Mouse (Mus musculus): ENCODE measurements around the gene Fam221b.

Fam221b gene

GRCm38 (mm10) chr4:43657146-43657545, 11.8 kb downstream of the Fam221b start:
- DNase-seq (ENCODE audit: low spot score), result no peak

- peak; percentile 92 for DNase-seq (ENCODE audit: low spot score)
These were observed 12.4 kb downstream of the Fam221b start, which contains the start of gene Hint2 for GRCm38 (mm10) chr4:43656339-43657109. Gene Hint2, minus strand, starts transcription at chr4:43656466.

GRCm38 (mm10) chr4:43655656-43656338, 13.1 kb downstream of the Fam221b start:
- DNase-seq (ENCODE audit: low spot score), result no peak

- peak; percentile 57 for DNase-seq (ENCODE audit: low spot score)
These were observed 15.6 kb downstream of the Fam221b start, which contains the start of gene Spag8 for GRCm38 (mm10) chr4:43653161-43654015. Gene Spag8, minus strand, starts transcription at chr4:43653594.

- no peak for DNase-seq (ENCODE audit: low spot score)
These were observed 16.2 kb downstream of the Fam221b start for GRCm38 (mm10) chr4:43652726-43653125.

- no peak for DNase-seq (ENCODE audit: low spot score)
These were observed 19.2 kb downstream of the Fam221b start for GRCm38 (mm10) chr4:43649783-43650182.

- DNase-seq (ENCODE audit: low spot score), result no peak
These were observed 28.5 kb downstream of the Fam221b start for GRCm38 (mm10) chr4:43640491-43640890.

- DNase-seq (ENCODE audit: low spot score), result no peak
These were observed 28.9 kb downstream of the Fam221b start for GRCm38 (mm10) chr4:43640076-43640475.

GRCm38 (mm10) chr4:43636751-43637150, 32.2 kb downstream of the Fam221b start:
- DNase-seq (ENCODE audit: low spot score), result no peak

- no peak for DNase-seq (ENCODE audit: low spot score)
These were observed 34.1 kb downstream of the Fam221b start for GRCm38 (mm10) chr4:43634621-43635374.

GRCm38 (mm10) chr4:43633736-43634135, 35.2 kb downstream of the Fam221b start:
- DNase-seq (ENCODE audit: low spot score), result no peak

GRCm38 (mm10) chr4:43633296-43633695, 35.6 kb downstream of the Fam221b start:
- no peak for DNase-seq (ENCODE audit: low spot score)

GRCm38 (mm10) chr4:43631956-43632920, 36.7 kb downstream of the Fam221b start:
- peak; percentile 43 for DNase-seq (ENCODE audit: low spot score)

- DNase-seq (ENCODE audit: low spot score), result peak; percentile 80
These were observed 37.6 kb downstream of the Fam221b start, which contains the start of gene Npr2 for GRCm38 (mm10) chr4:43631046-43631955. Gene Npr2, plus strand, starts transcription at chr4:43631935.

- no peak for DNase-seq (ENCODE audit: low spot score)
These were observed 38.3 kb downstream of the Fam221b start for GRCm38 (mm10) chr4:43630671-43631045.

- peak; percentile 47 for DNase-seq (ENCODE audit: low spot score)
These were observed 38.8 kb downstream of the Fam221b start for GRCm38 (mm10) chr4:43630030-43630581.

GRCm38 (mm10) chr4:43629106-43629817, 39.7 kb downstream of the Fam221b start:
- DNase-seq (ENCODE audit: low spot score), result no peak

GRCm38 (mm10) chr4:43620146-43620778, 48.7 kb downstream of the Fam221b start:
- DNase-seq (ENCODE audit: low spot score), result no peak
